Mouse (Mus musculus) brain, adult 2 months (tissue): ENCODE results near the gene Shmt1.

Source experiments
- DNase-seq: peaks from one replicate; pipeline ENCODE4 v3.0.0; 2011; ENCODE audit warnings: low read depth, low spot score

Gene Shmt1

GRCm38 (mm10) chr11:60796342-60796741, 15.2 kb downstream of the Shmt1 start:
- DNase-seq: no peak

- DNase-seq: no peak
Measured at GRCm38 (mm10) chr11:60790472-60790871, 21.0 kb downstream of the Shmt1 start.

- peak; percentile 30 for DNase-seq
Measured at GRCm38 (mm10) chr11:60787595-60787994, 23.9 kb downstream of the Shmt1 start.

GRCm38 (mm10) chr11:60784179-60784922, 27.2 kb downstream of the Shmt1 start:
- DNase-seq: peak; percentile 8

GRCm38 (mm10) chr11:60779673-60780189, 31.8 kb downstream of the Shmt1 start:
- no peak for DNase-seq

- no peak for DNase-seq
Measured at GRCm38 (mm10) chr11:60777801-60778370, 33.6 kb downstream of the Shmt1 start.

GRCm38 (mm10) chr11:60776829-60777740, 34.4 kb downstream of the Shmt1 start, which contains the start of the genes Top3a and Smcr8:
Gene Top3a, minus strand, starts transcription at chr11:60777365.
Gene Smcr8, plus strand, starts transcription at chr11:60777524.
- DNase-seq: peak; percentile 97

- DNase-seq: no peak
Measured at GRCm38 (mm10) chr11:60776107-60776828, 35.2 kb downstream of the Shmt1 start.

- DNase-seq: no peak
Measured at GRCm38 (mm10) chr11:60775578-60775977, 35.9 kb downstream of the Shmt1 start.

GRCm38 (mm10) chr11:60774841-60775240, 36.7 kb downstream of the Shmt1 start:
- DNase-seq: no peak

- no peak for DNase-seq
Measured at GRCm38 (mm10) chr11:60774158-60774689, 37.3 kb downstream of the Shmt1 start.

GRCm38 (mm10) chr11:60772161-60772560, 39.4 kb downstream of the Shmt1 start:
- no peak for DNase-seq

GRCm38 (mm10) chr11:60770776-60771175, 40.7 kb downstream of the Shmt1 start:
- DNase-seq: no peak

GRCm38 (mm10) chr11:60769322-60769721, 42.2 kb downstream of the Shmt1 start:
- DNase-seq: peak; percentile 17

GRCm38 (mm10) chr11:60766969-60767368, 44.5 kb downstream of the Shmt1 start:
- DNase-seq: peak; percentile 35

- peak; percentile 52 for DNase-seq
Measured at GRCm38 (mm10) chr11:60761681-60762080, 49.8 kb downstream of the Shmt1 start.

GRCm38 (mm10) chr11:60755570-60755969, 55.9 kb downstream of the Shmt1 start:
- DNase-seq: peak; percentile 31

GRCm38 (mm10) chr11:60740321-60740720, 71.2 kb downstream of the Shmt1 start:
- DNase-seq: no peak
